26 mouse cellular contexts compared by ENCODE assay signal in the genomic region with DNA sequence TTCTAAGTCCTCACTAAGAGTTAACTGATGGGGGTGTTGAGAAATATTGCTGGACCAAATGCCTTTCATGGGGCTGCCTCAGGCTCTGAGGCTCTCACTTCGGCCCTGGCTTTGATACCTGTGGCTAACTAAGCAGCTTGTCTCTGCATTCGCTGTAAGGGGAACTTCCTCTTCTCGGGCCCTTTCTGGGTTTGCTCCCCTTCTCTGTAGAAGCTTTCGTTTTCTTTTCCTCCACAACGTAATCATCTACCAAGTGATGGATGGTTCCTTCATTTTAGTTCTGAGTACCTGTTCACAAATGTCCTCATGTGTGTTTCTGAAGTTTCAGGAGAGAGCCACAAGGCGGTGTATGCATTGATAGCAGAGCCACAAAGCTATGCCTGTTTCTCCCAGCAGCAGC. TPM values are rescaled to one million over a fixed set of nuclear protein-coding genes. Genes with fewer than 3 reads are reported as not detected.
DNase-seq lines count a peak whose midpoint lies in the region; ATAC-seq lines count a peak whose summit lies in the region.
"Had no signal": no experiment of that assay in that cellular context is flagged by ENCODE, and none has a peak within 500 bp of the region (broad histone marks: within the 10 kb centered on the region; RNA-seq: fewer than 3 reads in every experiment).

No protein-coding gene starts in this region.

- no peak overlapping the region for H3K27ac ChIP-seq in forebrain, embryonic 11.5 days (ENCODE audit: low read depth, low read length)
- H3K27ac ChIP-seq: embryonic facial prominence, embryonic 15.5 days; forebrain, embryonic 12.5 days; heart, embryonic 13.5 days; hindbrain, embryonic 12.5 days had no signal

- no peak overlapping the region for H3K4me2 ChIP-seq in forebrain, embryonic 11.5 days (ENCODE audit: low read depth, low read length, severe bottlenecking)
- H3K4me2 ChIP-seq: embryonic facial prominence, embryonic 15.5 days; forebrain, embryonic 12.5 days; heart, embryonic 13.5 days; hindbrain, embryonic 12.5 days had no signal

- no peak overlapping the region for H3K9ac ChIP-seq in forebrain, embryonic 11.5 days (ENCODE audit: low read length)
- H3K9ac ChIP-seq: embryonic facial prominence, embryonic 15.5 days; forebrain, embryonic 12.5 days; heart, embryonic 13.5 days; hindbrain, embryonic 12.5 days had no signal

- 93% methylated on average over 6 of the region's 6 CpGs for WGBS in forebrain, embryonic 11.5 days

- peak; percentile 43 for ATAC-seq in neutrophil, adult 5-6 weeks (ENCODE audit: extremely low read depth, insufficient number of reproducible peaks, low FRiP score, poor library complexity, severe bottlenecking)
- ATAC-seq in forebrain, embryonic 11.5 days (replicated peaks; ENCODE audit: low FRiP score) = no peak
- ATAC-seq: forebrain, embryonic 16.5 days; hindbrain, embryonic 16.5 days had no signal

- DNase-seq in CD4-positive, CD25-positive, alpha-beta regulatory T cell, adult 2 months (ENCODE audit: low read depth, low spot score) = peak; percentile 36
- peak; percentile 8 for DNase-seq in T-cell, adult 2 months (ENCODE audit: low spot score)
- DNase-seq in induced T-regulatory cell, adult 2 months (ENCODE audit: low read depth) = peak; percentile 58
- no peak for DNase-seq in adrenal gland, adult 2 months
- no peak for DNase-seq in cerebellum, adult 11 months
- no peak for DNase-seq in forebrain, embryonic 11.5 days (ENCODE audit: low spot score)
- no peak for DNase-seq in right cerebral cortex, postnatal 14 days
- DNase-seq: adrenal gland, postnatal 14 days; cerebellum, adult 2 months; cerebellum, postnatal 10 days; embryo, embryonic 11 days; gastrocnemius, postnatal 10 days; heart, postnatal 36 days had no signal

- no peak overlapping the region for H3K4me3 ChIP-seq in forebrain, embryonic 11.5 days (ENCODE audit: low read depth, low read length)
- H3K4me3 ChIP-seq: embryonic facial prominence, embryonic 15.5 days; erythroblast, embryonic 14.5 days; forebrain, embryonic 12.5 days; heart, embryonic 13.5 days; hindbrain, embryonic 12.5 days had no signal

- H3K4me1 ChIP-seq in forebrain, embryonic 11.5 days (replicated peaks; ENCODE audit: control insufficient read depth, insufficient read depth, low read length) = no peaks in the 10 kb centered on the region
- H3K4me1 ChIP-seq: embryonic facial prominence, embryonic 15.5 days; forebrain, embryonic 12.5 days; hindbrain, embryonic 12.5 days had no signal

- H3K36me3 ChIP-seq in forebrain, embryonic 11.5 days (ENCODE audit: control insufficient read depth, insufficient read depth, low read length) = peaks cover 3% of the 10 kb centered on the region; the same call in 1 of the 2 replicates

- H3K27me3 ChIP-seq in forebrain, embryonic 11.5 days (ENCODE audit: control insufficient read depth, insufficient read depth, low read length) = no peaks in the 10 kb centered on the region
- H3K27me3 ChIP-seq: embryonic facial prominence, embryonic 15.5 days; forebrain, embryonic 12.5 days; heart, embryonic 13.5 days; hindbrain, embryonic 12.5 days had no signal

- H3K9me3 ChIP-seq in forebrain, embryonic 11.5 days (ENCODE audit: control insufficient read depth, low read length) = no peaks in the 10 kb centered on the region
- H3K9me3 ChIP-seq: embryonic facial prominence, embryonic 15.5 days; forebrain, embryonic 12.5 days; heart, embryonic 13.5 days; hindbrain, embryonic 12.5 days had no signal

RNA-seq across cellular contexts. Expression of gene Pgpep1l, which starts 55.0 kb away (rescaled TPM):
- 1.6 TPM in 1 of 2 replicates, not detected in the other for total RNA-seq in neutrophil, adult 5-6 weeks (2017)
- total RNA-seq in adrenal gland, adult 2 months (2021) = not detected
- not detected in 2 replicates for polyA plus RNA-seq in adrenal gland, adult 2 months (2012; rRNA removed)
- polyA plus RNA-seq in forebrain, embryonic 11.5 days (2014; fragmentation: Nextera tagmentation; extraction: Ambion mirVana) = not detected in 2 replicates
- total RNA-seq: adrenal gland, postnatal 14 days; G1E had no signal
- polyA plus RNA-seq: C2C12; embryonic facial prominence, embryonic 11.5 days; embryonic facial prominence, embryonic 15.5 days; erythroblast, embryonic 14.5 days; forebrain, embryonic 12.5 days; forebrain, embryonic 16.5 days; gonadal fat pad, adult 2 months; heart, embryonic 13.5 days; hindbrain, embryonic 12.5 days; hindbrain, embryonic 16.5 days; intestine, embryonic 14.5 days had no signal

Comparison
In these comparisons a context has a peak if more than half of its experiments do, and no peak if none do; other contexts are left out.
1. DNase-seq: peak in CD4-positive, CD25-positive, alpha-beta regulatory T cell, adult 2 months (single experiment), T-cell, adult 2 months (single experiment) and induced T-regulatory cell, adult 2 months (single experiment); none in adrenal gland, adult 2 months (single experiment), cerebellum, adult 11 months (single experiment), forebrain, embryonic 11.5 days (single experiment) and right cerebral cortex, postnatal 14 days (single experiment).